Mouse (Mus musculus) kidney, adult 2 months (tissue): ENCODE measurements at regions not wholly inside any gene's neighbourhood (a gene's known extent, or its start where the extent isn't known, plus 50 kb on each side); places are given as distances from the start of the nearest gene placed in this dataset.

ENCODE experiments used
- DNase-seq: peaks from one replicate; pipeline ENCODE4 v3.0.0; 2021
- H3K27ac ChIP-seq: fragments of 200-500 bp; 2 replicates; pipeline ENCODE4 v1.5.1; 2012; ENCODE audit warnings: low read depth, low read length, control low read depth, inconsistent platforms; ENCODE audit not compliant: insufficient read depth
- H3K27me3 ChIP-seq: fragments of 200-500 bp; replicated peaks from 2 replicates; pipeline ENCODE4 v1.6.1; 2012; ENCODE audit warnings: mild to moderate bottlenecking, moderate library complexity, low read length, inconsistent platforms; ENCODE audit not compliant: control insufficient read depth, insufficient read depth
- H3K36me3 ChIP-seq: fragments of 200-500 bp; 2 replicates; pipeline ENCODE4 v1.6.1; 2012; ENCODE audit warnings: mild to moderate bottlenecking, moderate library complexity, low read length, inconsistent platforms; ENCODE audit not compliant: control insufficient read depth, insufficient read depth
- H3K4me1 ChIP-seq: fragments of 200-500 bp; 2 replicates; pipeline ENCODE4 v1.6.1; 2011; ENCODE audit warnings: low read length; ENCODE audit not compliant: control insufficient read depth, insufficient read depth
- H3K4me3 ChIP-seq: fragments of 200-500 bp; 2 replicates; pipeline ENCODE4 v1.5.1; 2011; ENCODE audit warnings: mild to moderate bottlenecking, low read depth, low read length, control low read depth; ENCODE audit not compliant: insufficient read depth
- CTCF ChIP-seq: fragments of 200-500 bp; conservative IDR thresholded peaks from 2 replicates; pipeline ENCODE4 v1.5.1; 2011; ENCODE audit warnings: low read depth, mild to moderate bottlenecking, control low read depth, low read length, moderate library complexity, mixed read lengths; ENCODE audit not compliant: insufficient read depth, insufficient read length
- POLR2A ChIP-seq: fragments of 200-500 bp; IDR thresholded peaks from one replicate; pipeline ENCODE4 v1.6.1; 2011; ENCODE audit warnings: low read depth, low read length, control low read depth
- WGBS: fragments of 180-500 bp; shearing (Covaris S2); methylation state at CpG from one replicate; pipeline ENCODE4 v1.1.7; 2018; 5-methylcytosine and 5-hydroxymethylcytosine counted together

- H3K4me1 ChIP-seq, result no peaks in the 10 kb centered on the region
- no peak for TF ChIP-seq CTCF
- TF ChIP-seq POLR2A, result no peak
- H3K36me3 ChIP-seq, result no peaks in the 10 kb centered on the region
- no peak overlapping the region for H3K4me3 ChIP-seq
- no peaks in the 10 kb centered on the region for H3K27me3 ChIP-seq
- WGBS, result 60% methylated on average over 4 of the region's 4 CpGs
- H3K27ac ChIP-seq, result no peak overlapping the region
- DNase-seq, result no peak
Observed at GRCm38 (mm10) chr7:123747986-123748385, 234.7 kb upstream of the Hs3st4 start.

GRCm38 (mm10) chr7:123753252-123753651, 229.4 kb upstream of the Hs3st4 start:
- TF ChIP-seq POLR2A (no peak), CTCF (no peak)
- 75% methylated on average over 3 of the region's 3 CpGs for WGBS
- DNase-seq, result no peak
- Histone ChIP-seq H3K27ac (no peak overlapping the region), H3K4me1 (no peaks in the 10 kb centered on the region), H3K4me3 (no peak overlapping the region), H3K36me3 (no peaks in the 10 kb centered on the region), H3K27me3 (no peaks in the 10 kb centered on the region)

- Histone ChIP-seq H3K36me3 (no peaks in the 10 kb centered on the region), H3K27ac (no peak overlapping the region), H3K4me3 (no peak overlapping the region), H3K4me1 (no peaks in the 10 kb centered on the region), H3K27me3 (no peaks in the 10 kb centered on the region)
- WGBS, result 78% methylated on average over 2 of the region's 2 CpGs
- no peak for DNase-seq
- TF ChIP-seq POLR2A (no peak), CTCF (no peak)
Observed at GRCm38 (mm10) chr7:123795036-123795435, 187.6 kb upstream of the Hs3st4 start.

DNA sequence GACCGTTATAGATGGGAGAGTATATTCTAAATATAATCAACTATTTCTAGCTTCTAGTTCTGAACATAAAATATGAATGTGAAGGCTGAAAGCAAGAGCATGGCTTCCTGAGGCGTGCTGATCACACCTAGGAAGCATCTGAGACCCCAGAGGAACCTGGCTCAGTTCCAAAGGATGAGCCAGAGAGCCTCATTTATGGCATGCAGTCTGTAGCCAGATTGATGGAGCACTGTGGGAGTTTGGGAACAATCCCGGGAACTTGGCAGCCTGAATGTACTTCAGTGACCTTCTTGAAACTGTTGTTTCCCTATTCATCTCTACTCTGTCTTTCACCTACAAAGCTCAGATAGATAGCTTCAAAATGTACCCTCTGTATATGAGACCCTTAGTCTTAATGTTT, 186.6 kb upstream of the Hs3st4 start:
- TF ChIP-seq POLR2A (no peak), CTCF (no peak)
- no peaks in the 10 kb centered on the region for H3K27me3 ChIP-seq
- H3K27ac ChIP-seq, result no peak overlapping the region
- no peaks in the 10 kb centered on the region for H3K4me1 ChIP-seq
- no peak overlapping the region for H3K4me3 ChIP-seq
- DNase-seq, result no peak
- 62% methylated on average over 3 of the region's 3 CpGs for WGBS
- H3K36me3 ChIP-seq, result no peaks in the 10 kb centered on the region

DNA sequence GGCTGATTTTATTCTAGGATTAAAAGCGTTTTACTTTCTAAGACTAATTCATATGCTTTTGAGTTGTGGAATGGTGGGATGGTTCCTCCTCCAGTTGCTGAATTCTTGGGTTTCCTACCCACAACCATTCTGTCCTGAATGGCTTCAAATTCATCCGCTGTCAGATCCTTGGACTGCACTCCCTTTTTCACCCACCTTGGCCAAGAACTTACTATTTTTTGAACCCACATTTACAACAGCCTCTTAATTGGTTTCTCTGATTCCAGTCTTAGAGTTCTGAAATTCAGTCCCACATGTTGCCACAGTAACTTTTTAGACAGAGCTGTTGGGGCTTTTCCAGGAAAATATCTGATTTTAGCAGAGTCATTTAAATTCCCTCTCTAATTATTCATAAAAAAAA, 177.0 kb upstream of the Hs3st4 start:
- H3K4me1 ChIP-seq, result no peaks in the 10 kb centered on the region
- H3K27ac ChIP-seq, result no peak overlapping the region
- 94% methylated on average over 2 of the region's 2 CpGs for WGBS
- DNase-seq, result no peak
- no peak overlapping the region for H3K4me3 ChIP-seq
- no peaks in the 10 kb centered on the region for H3K36me3 ChIP-seq
- TF ChIP-seq CTCF (no peak), POLR2A (no peak)
- no peaks in the 10 kb centered on the region for H3K27me3 ChIP-seq

DNA sequence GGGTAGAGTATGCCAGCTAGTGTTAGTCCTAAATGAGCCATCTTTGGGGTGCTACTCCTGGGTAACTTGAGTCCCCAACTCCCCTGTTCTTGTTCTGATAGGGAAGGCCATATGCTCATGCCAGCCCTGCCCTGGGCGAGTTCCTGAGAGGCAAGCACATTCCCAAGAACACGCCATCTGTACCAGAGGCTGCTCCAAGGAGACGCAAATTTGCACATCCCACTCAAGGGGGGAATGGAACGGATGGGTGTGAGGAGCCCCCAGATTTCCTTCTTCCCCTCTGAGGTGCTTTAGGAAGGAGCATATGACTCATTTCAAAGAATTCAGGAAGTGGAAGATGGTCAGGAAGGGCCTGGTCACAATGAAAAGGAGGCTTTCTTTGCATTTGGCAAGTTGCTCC, 158.7 kb upstream of the Hs3st4 start:
- Histone ChIP-seq H3K4me1 (no peaks in the 10 kb centered on the region), H3K36me3 (no peaks in the 10 kb centered on the region), H3K27me3 (no peaks in the 10 kb centered on the region), H3K4me3 (no peak overlapping the region), H3K27ac (no peak overlapping the region)
- peak; percentile 4 for DNase-seq
- TF ChIP-seq CTCF, result no peak
- WGBS, result 71% methylated on average over 4 of the region's 4 CpGs

- no peaks in the 10 kb centered on the region for H3K36me3 ChIP-seq
- WGBS, result 72% methylated on average over 5 of the region's 5 CpGs
- DNase-seq, result no peak
- no peaks in the 10 kb centered on the region for H3K27me3 ChIP-seq
- H3K4me3 ChIP-seq, result no peak overlapping the region
- H3K4me1 ChIP-seq, result no peaks in the 10 kb centered on the region
- H3K27ac ChIP-seq, result no peak overlapping the region
- TF ChIP-seq CTCF, result no peak
- no peak for TF ChIP-seq POLR2A
Observed at GRCm38 (mm10) chr7:123826406-123826805, 156.3 kb upstream of the Hs3st4 start.

DNA sequence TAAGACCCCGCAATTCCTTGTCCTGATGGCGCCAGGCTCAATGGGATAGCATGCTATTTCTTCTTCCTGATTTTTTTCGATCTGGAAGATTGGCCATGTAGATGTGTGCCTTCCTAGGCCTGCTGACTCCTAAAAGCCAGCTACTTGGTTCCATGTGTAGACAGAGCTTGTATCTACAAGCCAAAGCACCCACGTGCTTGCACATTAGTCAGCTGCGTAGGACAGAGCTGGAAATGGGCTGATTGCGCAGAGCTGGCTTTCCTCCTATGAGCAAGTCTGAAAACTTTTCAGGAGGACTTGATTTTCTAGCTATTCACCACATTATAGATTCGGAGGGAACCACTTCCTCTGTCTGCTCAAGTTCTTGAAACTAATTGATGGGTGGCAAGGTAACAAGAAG, 140.1 kb upstream of the Hs3st4 start:
- no peaks in the 10 kb centered on the region for H3K27me3 ChIP-seq
- whole genome bisulfite sequencing, result 91% methylated on average over 7 of the region's 7 CpGs
- H3K27ac ChIP-seq, result no peak overlapping the region
- H3K4me3 ChIP-seq, result no peak overlapping the region
- no peaks in the 10 kb centered on the region for H3K36me3 ChIP-seq
- no peak for DNase-seq
- no peak for TF ChIP-seq POLR2A
- no peak for TF ChIP-seq CTCF
- no peaks in the 10 kb centered on the region for H3K4me1 ChIP-seq

- 38% methylated on average over 4 of the region's 4 CpGs for WGBS
- peak; percentile 84 for DNase-seq
- no peak overlapping the region for H3K4me3 ChIP-seq
- H3K4me1 ChIP-seq, result no peaks in the 10 kb centered on the region
- no peak for TF ChIP-seq CTCF
- no peak for TF ChIP-seq POLR2A
- H3K27me3 ChIP-seq, result no peaks in the 10 kb centered on the region
- no peaks in the 10 kb centered on the region for H3K36me3 ChIP-seq
- no peak overlapping the region for H3K27ac ChIP-seq
Observed at GRCm38 (mm10) chr7:123847081-123847480, 135.6 kb upstream of the Hs3st4 start.
